Mouse (Mus musculus) urinary bladder, adult 2 months (tissue): ENCODE results near the gene Tor1aip2. TPM values are rescaled to one million over a fixed set of nuclear protein-coding genes. Genes with fewer than 3 reads are reported as not detected.

ENCODE experiments used
- DNase-seq: peaks from one replicate; pipeline ENCODE4 v3.0.0; 2022; ENCODE audit warnings: low spot score
- polyA plus RNA-seq: library from polyadenylated mRNA; depleted of rRNA; stranded (reverse); fragments of >200 nt; gene quantifications from 2 replicates; pipeline ENCODE4 v1.2.3, GENCODE M21; 2012

Tor1aip2 gene
- polyA plus RNA-seq, 1 experiment = 78.6 TPM

- DNase-seq = no peak
Measured at GRCm38 (mm10) chr1:156041451-156042241, 6.4 kb downstream of the Tor1aip2 start.

GRCm38 (mm10) chr1:156042481-156042880, 7.3 kb downstream of the Tor1aip2 start:
- no peak for DNase-seq

- no peak for DNase-seq
Measured at GRCm38 (mm10) chr1:156043027-156043426, 7.8 kb downstream of the Tor1aip2 start.

- DNase-seq = no peak
Measured at GRCm38 (mm10) chr1:156044211-156044611, 9.0 kb downstream of the Tor1aip2 start.

GRCm38 (mm10) chr1:156046688-156047087, 11.5 kb downstream of the Tor1aip2 start:
- no peak for DNase-seq

GRCm38 (mm10) chr1:156058207-156058606, 23.0 kb downstream of the Tor1aip2 start:
- DNase-seq = no peak

- DNase-seq = no peak
Measured at GRCm38 (mm10) chr1:156062193-156062592, 27.0 kb downstream of the Tor1aip2 start.

GRCm38 (mm10) chr1:156066133-156066532, 30.9 kb downstream of the Tor1aip2 start:
- DNase-seq = no peak

- no peak for DNase-seq
Measured at GRCm38 (mm10) chr1:156070106-156070505, 34.9 kb downstream of the Tor1aip2 start.

- DNase-seq = no peak
Measured at GRCm38 (mm10) chr1:156073169-156073821, 38.1 kb downstream of the Tor1aip2 start.

GRCm38 (mm10) chr1:156074575-156074974, 39.4 kb downstream of the Tor1aip2 start:
- DNase-seq = no peak

GRCm38 (mm10) chr1:156076474-156076873, 41.3 kb downstream of the Tor1aip2 start:
- no peak for DNase-seq

- DNase-seq = no peak
Measured at GRCm38 (mm10) chr1:156077655-156078054, 42.5 kb downstream of the Tor1aip2 start.

GRCm38 (mm10) chr1:156084603-156085002, 49.4 kb downstream of the Tor1aip2 start:
- DNase-seq = no peak

- DNase-seq = no peak
Measured at GRCm38 (mm10) chr1:156085770-156086169, 50.6 kb downstream of the Tor1aip2 start.

- DNase-seq = no peak
Measured at GRCm38 (mm10) chr1:156087586-156087985, 52.4 kb downstream of the Tor1aip2 start.

GRCm38 (mm10) chr1:156089561-156089960, 54.4 kb downstream of the Tor1aip2 start:
- DNase-seq = no peak

GRCm38 (mm10) chr1:156090042-156090441, 54.8 kb downstream of the Tor1aip2 start:
- DNase-seq = no peak

GRCm38 (mm10) chr1:156091811-156092210, 56.6 kb downstream of the Tor1aip2 start:
- DNase-seq = no peak

- DNase-seq = no peak
Measured at GRCm38 (mm10) chr1:156103763-156104162, 68.6 kb downstream of the Tor1aip2 start.

- no peak for DNase-seq
Measured at GRCm38 (mm10) chr1:156105381-156105780, 70.2 kb downstream of the Tor1aip2 start.

- DNase-seq = no peak
Measured at GRCm38 (mm10) chr1:156107424-156107823, 72.2 kb downstream of the Tor1aip2 start.

- no peak for DNase-seq
Measured at GRCm38 (mm10) chr1:156108400-156108799, 73.2 kb downstream of the Tor1aip2 start.
